8 mouse cellular contexts compared by ENCODE assay signal in the genomic region with DNA sequence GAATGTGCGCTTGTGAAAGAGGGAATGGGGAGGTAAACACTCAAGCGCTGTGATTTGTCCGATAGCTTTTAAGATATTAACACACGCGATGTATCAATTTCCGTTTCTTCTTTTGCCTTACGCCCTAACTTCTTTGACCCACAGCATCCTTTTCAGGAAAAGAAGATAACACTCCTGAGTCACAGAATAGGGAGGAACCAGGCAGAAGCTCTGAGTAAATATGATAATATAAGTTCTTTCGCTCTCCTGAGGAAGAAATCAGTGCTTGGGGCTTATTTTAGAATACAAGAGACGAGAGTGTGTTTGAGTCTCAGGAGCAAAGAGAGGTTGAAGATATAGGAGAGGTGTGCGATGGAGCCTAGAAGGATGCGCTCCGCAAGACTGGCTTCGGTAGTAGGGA. TPM values are rescaled to one million over a fixed set of nuclear protein-coding genes. Genes with fewer than 3 reads are reported as not detected.
DNase-seq lines count a peak whose midpoint lies in the region; ATAC-seq lines count a peak whose summit lies in the region.

No protein-coding gene starts in this region.

- no peak for ATAC-seq in kidney, embryonic 15.5 days (replicated peaks; ENCODE audit: low FRiP score)
- no peak for ATAC-seq in hindbrain, embryonic 14.5 days (ENCODE audit: low FRiP score)
- ATAC-seq in midbrain, embryonic 14.5 days (ENCODE audit: low FRiP score, low TSS enrichment): no peak
- no peak for ATAC-seq in erythroid progenitor cell, adult 5-6 weeks (replicated peaks; ENCODE audit: low FRiP score, poor library complexity, severe bottlenecking)

- H3K9me3 ChIP-seq in kidney, embryonic 15.5 days (replicated peaks): no peaks in the 10 kb centered on the region
- no peaks in the 10 kb centered on the region for H3K9me3 ChIP-seq in hindbrain, embryonic 14.5 days (ENCODE audit: control insufficient read depth, low read length)
- H3K9me3 ChIP-seq in midbrain, embryonic 14.5 days (ENCODE audit: control insufficient read depth, low read length): no peaks in the 10 kb centered on the region

- H3K27me3 ChIP-seq in kidney, embryonic 15.5 days: peaks cover 59% of the 10 kb centered on the region
- H3K27me3 ChIP-seq in hindbrain, embryonic 14.5 days (ENCODE audit: control insufficient read depth, insufficient read depth, low read length): peaks cover 13% of the 10 kb centered on the region
- no peaks in the 10 kb centered on the region for H3K27me3 ChIP-seq in midbrain, embryonic 14.5 days (ENCODE audit: control insufficient read depth, insufficient read depth, low read length)

- peak overlapping the region; percentile 48 for H3K4me3 ChIP-seq in kidney, embryonic 15.5 days (replicated peaks)
- H3K4me3 ChIP-seq in brown adipose tissue, adult 24 weeks (ENCODE audit: insufficient read depth, low read depth, low read length): peak overlapping the region; percentile 36; the same call in 1 of the 2 replicates
- peak overlapping the region; percentile 69 for H3K4me3 ChIP-seq in hindbrain, embryonic 14.5 days (replicated peaks; ENCODE audit: low read length)
- H3K4me3 ChIP-seq in midbrain, embryonic 14.5 days (replicated peaks; ENCODE audit: low read depth, low read length): peak overlapping the region; percentile 57

- no peak overlapping the region for H3K9ac ChIP-seq in kidney, embryonic 15.5 days
- peak overlapping the region; percentile 4; the same call in 1 of the 2 replicates for H3K9ac ChIP-seq in hindbrain, embryonic 14.5 days
- peak overlapping the region; percentile 41; the same call in 1 of the 2 replicates for H3K9ac ChIP-seq in midbrain, embryonic 14.5 days (replicated peaks; ENCODE audit: low read length)

- no peak for DNase-seq in kidney, postnatal 10 days
- no peak for DNase-seq in hindbrain, embryonic 14.5 days (ENCODE audit: low spot score)
- no peak for DNase-seq in midbrain, embryonic 14.5 days
- no peak for DNase-seq in left cerebral cortex, adult 11 months (ENCODE audit: low spot score)
- DNase-seq in c-Kit-positive CD71-positive TER-119-positive erythroid progenitor cells, embryonic 14.5 days (ENCODE audit: low spot score): no peak

- H3K4me2 ChIP-seq in kidney, embryonic 15.5 days: peak overlapping the region; percentile 85
- H3K4me2 ChIP-seq in hindbrain, embryonic 14.5 days (replicated peaks): peak overlapping the region; percentile 67
- peak overlapping the region; percentile 56 for H3K4me2 ChIP-seq in midbrain, embryonic 14.5 days (ENCODE audit: low read length)

- no peaks in the 10 kb centered on the region for H3K36me3 ChIP-seq in kidney, embryonic 15.5 days
- H3K36me3 ChIP-seq in hindbrain, embryonic 14.5 days (replicated peaks; ENCODE audit: control insufficient read depth, insufficient read depth): no peaks in the 10 kb centered on the region
- no peaks in the 10 kb centered on the region for H3K36me3 ChIP-seq in midbrain, embryonic 14.5 days (ENCODE audit: control insufficient read depth, insufficient read depth, low read length)

- 20% methylated on average over 13 of the region's 13 CpGs for WGBS in kidney, embryonic 15.5 days
- 14% methylated on average over 13 of the region's 13 CpGs for WGBS in hindbrain, embryonic 14.5 days
- WGBS in midbrain, embryonic 14.5 days: 12% methylated on average over 13 of the region's 13 CpGs

- peaks cover 12% of the 10 kb centered on the region for H3K4me1 ChIP-seq in kidney, embryonic 15.5 days
- 0 out of 2 replicates have a peak, but pooled peaks cover 2% of the 10 kb centered on the region for H3K4me1 ChIP-seq in brown adipose tissue, adult 24 weeks (ENCODE audit: control insufficient read depth, insufficient read depth, insufficient read length, low read length)
- peaks cover 21% of the 10 kb centered on the region for H3K4me1 ChIP-seq in hindbrain, embryonic 14.5 days (replicated peaks; ENCODE audit: control insufficient read depth, insufficient read depth, low read length)
- peaks cover 17% of the 10 kb centered on the region for H3K4me1 ChIP-seq in midbrain, embryonic 14.5 days (ENCODE audit: control insufficient read depth, insufficient read depth, low read length)

- no peak overlapping the region for H3K27ac ChIP-seq in kidney, embryonic 15.5 days
- H3K27ac ChIP-seq in brown adipose tissue, adult 24 weeks (replicated peaks; ENCODE audit: low read depth, low read length): no peak overlapping the region
- peak overlapping the region; percentile 35; the same call in 1 of the 2 replicates for H3K27ac ChIP-seq in hindbrain, embryonic 14.5 days
- H3K27ac ChIP-seq in midbrain, embryonic 14.5 days (replicated peaks; ENCODE audit: low read depth, low read length): peak overlapping the region; percentile 21

RNA-seq across cellular contexts. Expression of gene Celf6, which starts 0.3 kb away (rescaled TPM):
- polyA plus RNA-seq in kidney, embryonic 15.5 days (2015; fragmentation: Nextera tagmentation; extraction: Ambion mirVana): 0.69 and 2.5 TPM in 2 replicates
- not detected in 2 replicates for polyA plus RNA-seq in brown adipose tissue, adult 24 weeks (2012; ENCODE audit: insufficient read depth, insufficient read length, missing spikeins)
- 35.8 and 36.0 TPM in 2 replicates for polyA plus RNA-seq in hindbrain, embryonic 14.5 days (2014; fragmentation: Nextera tagmentation; extraction: Ambion mirVana)
- 35.4 and 45.8 TPM in 2 replicates for polyA plus RNA-seq in midbrain, embryonic 14.5 days (2014; fragmentation: Nextera tagmentation; extraction: Ambion mirVana)
- not detected in 2 replicates for total RNA-seq in erythroid progenitor cell, adult 5-6 weeks (2015; ENCODE audit: low replicate concordance)
- total RNA-seq in erythroid progenitor cell, adult 5-6 weeks (2017; ENCODE audit: low replicate concordance): not detected in 2 replicates

RNA-seq across cellular contexts. Expression of gene Tmem202, which starts 37.8 kb away (rescaled TPM):
- polyA plus RNA-seq in kidney, embryonic 15.5 days (2015; fragmentation: Nextera tagmentation; extraction: Ambion mirVana): 0.26 TPM in 1 of 2 replicates, not detected in the other
- not detected in 2 replicates for polyA plus RNA-seq in brown adipose tissue, adult 24 weeks (2012; ENCODE audit: insufficient read depth, insufficient read length, missing spikeins)
- polyA plus RNA-seq in hindbrain, embryonic 14.5 days (2014; fragmentation: Nextera tagmentation; extraction: Ambion mirVana): 0.91 and 0.96 TPM in 2 replicates
- 0.46 and 0.74 TPM in 2 replicates for polyA plus RNA-seq in midbrain, embryonic 14.5 days (2014; fragmentation: Nextera tagmentation; extraction: Ambion mirVana)
- total RNA-seq in erythroid progenitor cell, adult 5-6 weeks (2015; ENCODE audit: low replicate concordance): 3.6 TPM in 1 of 2 replicates, not detected in the other
- total RNA-seq in erythroid progenitor cell, adult 5-6 weeks (2017; ENCODE audit: low replicate concordance): not detected in 2 replicates

RNA-seq across cellular contexts. Expression of gene Hexa, which starts 38.1 kb away (rescaled TPM):
- polyA plus RNA-seq in kidney, embryonic 15.5 days (2015; fragmentation: Nextera tagmentation; extraction: Ambion mirVana): 58.9 and 67.1 TPM in 2 replicates
- polyA plus RNA-seq in brown adipose tissue, adult 24 weeks (2012; ENCODE audit: insufficient read depth, insufficient read length, missing spikeins): 34.3 and 45.5 TPM in 2 replicates
- 66.6 and 67.2 TPM in 2 replicates for polyA plus RNA-seq in hindbrain, embryonic 14.5 days (2014; fragmentation: Nextera tagmentation; extraction: Ambion mirVana)
- 47.1 and 57.5 TPM in 2 replicates for polyA plus RNA-seq in midbrain, embryonic 14.5 days (2014; fragmentation: Nextera tagmentation; extraction: Ambion mirVana)
- total RNA-seq in erythroid progenitor cell, adult 5-6 weeks (2015; ENCODE audit: low replicate concordance): 19.7 and 23.4 TPM in 2 replicates
- 24.5 and 28.0 TPM in 2 replicates for total RNA-seq in erythroid progenitor cell, adult 5-6 weeks (2017; ENCODE audit: low replicate concordance)

RNA-seq across cellular contexts. Expression of gene Parp6, which starts 39.7 kb away (rescaled TPM):
- 22.9 and 27.6 TPM in 2 replicates for polyA plus RNA-seq in kidney, embryonic 15.5 days (2015; fragmentation: Nextera tagmentation; extraction: Ambion mirVana)
- 32.8 and 40.1 TPM in 2 replicates for polyA plus RNA-seq in brown adipose tissue, adult 24 weeks (2012; ENCODE audit: insufficient read depth, insufficient read length, missing spikeins)
- polyA plus RNA-seq in hindbrain, embryonic 14.5 days (2014; fragmentation: Nextera tagmentation; extraction: Ambion mirVana): 216 and 219 TPM in 2 replicates
- polyA plus RNA-seq in midbrain, embryonic 14.5 days (2014; fragmentation: Nextera tagmentation; extraction: Ambion mirVana): 205 and 226 TPM in 2 replicates
- total RNA-seq in erythroid progenitor cell, adult 5-6 weeks (2015; ENCODE audit: low replicate concordance): 15.1 and 18.0 TPM in 2 replicates
- 0.90 and 3.3 TPM in 2 replicates for total RNA-seq in erythroid progenitor cell, adult 5-6 weeks (2017; ENCODE audit: low replicate concordance)

Comparison
In these comparisons a context has a peak if more than half of its experiments do, and no peak if none do; other contexts are left out.
1. H3K27ac ChIP-seq: peak in hindbrain, embryonic 14.5 days (single experiment) and midbrain, embryonic 14.5 days (single experiment); none in kidney, embryonic 15.5 days (single experiment) and brown adipose tissue, adult 24 weeks (single experiment).
2. RNA of gene Celf6, which starts 0.3 kb away (polyA plus RNA-seq): 35.8 to 36.0 TPM in hindbrain, embryonic 14.5 days and 35.4 to 45.8 TPM in midbrain, embryonic 14.5 days; 0.69 to 2.5 TPM in kidney, embryonic 15.5 days and not detected in brown adipose tissue, adult 24 weeks; every median in the first group is over 10 times any median in the second.
3. Peak in every context shown above with its lines, with median percentiles within 50 percentile points of each other: H3K4me2 ChIP-seq and H3K4me3 ChIP-seq.